Mouse (Mus musculus) liver, adult 10 weeks (tissue): ENCODE data around the gene Adamtsl2. TPM values are rescaled to one million over a fixed set of nuclear protein-coding genes. Genes with fewer than 3 reads are reported as not detected.

Experiments used
- polyA plus RNA-seq: library from polyadenylated mRNA; stranded (reverse); fragments of 350-450 nt; fragmentation: Illumina TruSeq; extraction: RNeasy Lipid Tissue Mini Kit (QIAGEN cat#74804); gene quantifications from one replicate; pipeline ENCODE4 v1.2.3, GENCODE M21; 2014; ENCODE audit warnings: low read depth, low replicate concordance

Adamtsl2 gene
- 0.19 TPM for polyA plus RNA-seq

GRCm38 (mm10) chr2:27079152-27079584, at the start of gene Adamtsl2:
TSS of gene Adamtsl2 (plus strand) at chr2:27079379.

GRCm38 (mm10) chr2:27071978-27072377, 7.2 kb upstream of the Adamtsl2 start, which contains the start of gene Mymk:
TSS of gene Mymk (minus strand) at chr2:27072179.

GRCm38 (mm10) chr2:27141950-27142693, 62.9 kb downstream of the Adamtsl2 start, which contains the start of gene Fam163b:
TSS of gene Fam163b (minus strand) at chr2:27142491.

Other genes starting within 250 kb of the Adamtsl2 start
- not detected for gene Abo, start 214.4 kb upstream of the Adamtsl2 start, polyA plus RNA-seq
- gene Surf6, start 176.5 kb upstream of the Adamtsl2 start, polyA plus RNA-seq, result 4.9 TPM
- gene Med22, start 168.7 kb upstream of the Adamtsl2 start, polyA plus RNA-seq, result 5.5 TPM
- 61.9 TPM for gene Rpl7a, start 168.6 kb upstream of the Adamtsl2 start, polyA plus RNA-seq
- 8.2 TPM for gene Surf2, start 163.0 kb upstream of the Adamtsl2 start, polyA plus RNA-seq
- gene Surf1, start 162.8 kb upstream of the Adamtsl2 start, polyA plus RNA-seq, result 36.3 TPM
- gene Surf4, start 145.5 kb upstream of the Adamtsl2 start, polyA plus RNA-seq, result 78.7 TPM
- gene Stkld1, start 145.3 kb upstream of the Adamtsl2 start, polyA plus RNA-seq, result not detected
- 21.3 TPM for gene Rexo4, start 115.0 kb upstream of the Adamtsl2 start, polyA plus RNA-seq
- gene Adamts13, start 106.0 kb upstream of the Adamtsl2 start, polyA plus RNA-seq, result 0.37 TPM
- 10.9 TPM for gene Cacfd1, start 69.5 kb upstream of the Adamtsl2 start, polyA plus RNA-seq
- gene Slc2a6, start 51.4 kb upstream of the Adamtsl2 start, polyA plus RNA-seq, result not detected
- gene Mymk, start 7.2 kb upstream of the Adamtsl2 start, polyA plus RNA-seq, result not detected
- gene Fam163b, start 63.1 kb downstream of the Adamtsl2 start, polyA plus RNA-seq, result not detected
- not detected for gene Dbh, start 85.9 kb downstream of the Adamtsl2 start, polyA plus RNA-seq
- 86.3 TPM for gene Sardh, start 169.0 kb downstream of the Adamtsl2 start, polyA plus RNA-seq